Mouse (Mus musculus): ENCODE measurements around the gene Trim17.
"Not testable (repeated sequence)": the region's sequence is repeated elsewhere in the genome, so short reads cannot be mapped to it uniquely, and the experiment has no call there.

The Trim17 gene

GRCm38 (mm10) chr11:58947798-58948528, 6.5 kb upstream of the Trim17 start:
- DNase-seq (ENCODE audit: extremely low spot score, low read depth, low spot score), result no peak

DNA sequence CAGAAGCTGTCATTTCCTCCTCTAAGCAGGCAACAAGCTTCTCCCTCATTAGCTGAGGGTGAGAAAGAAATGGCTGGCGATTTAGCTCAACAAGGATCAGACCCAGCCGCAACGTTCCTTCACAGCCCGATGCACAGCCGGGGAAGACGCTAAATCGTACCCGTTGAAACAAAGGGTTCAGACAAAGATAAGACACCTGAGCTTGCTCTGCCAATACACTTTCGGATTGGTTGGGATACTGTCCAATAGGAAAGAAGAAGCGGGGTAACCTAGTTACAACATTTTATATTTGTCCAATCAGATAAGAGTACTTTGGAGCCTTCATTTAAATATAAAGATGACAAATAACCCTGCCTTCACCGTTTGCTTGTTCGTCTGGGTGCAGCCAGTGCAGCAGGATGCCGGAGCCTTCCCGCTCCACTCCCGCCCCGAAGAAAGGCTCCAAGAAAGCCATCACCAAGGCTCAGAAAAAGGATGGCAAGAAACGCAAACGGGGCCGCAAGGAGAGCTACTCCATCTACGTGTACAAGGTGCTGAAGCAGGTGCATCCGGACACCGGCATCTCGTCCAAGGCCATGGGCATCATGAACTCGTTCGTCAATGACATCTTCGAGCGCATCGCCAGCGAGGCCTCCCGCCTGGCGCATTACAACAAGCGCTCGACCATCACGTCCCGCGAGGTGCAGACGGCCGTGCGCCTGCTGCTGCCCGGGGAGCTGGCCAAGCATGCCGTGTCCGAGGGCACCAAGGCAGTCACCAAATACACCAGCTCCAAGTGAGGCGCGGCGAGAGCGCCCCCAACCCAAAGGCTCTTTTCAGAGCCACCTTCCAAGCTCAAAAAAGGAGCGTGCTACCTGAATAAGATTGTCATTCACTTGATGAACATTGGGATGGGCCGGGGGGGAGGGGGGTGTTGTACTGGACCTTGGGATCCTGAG, 5.7 kb upstream of the Trim17 start, which contains the start of gene Hist3h2ba:
Hist3h2ba (plus strand) TSS at position 379 of the 938 bp plus-strand sequence.
- DNase-seq (ENCODE audit: extremely low spot score, low read depth, low spot score), result no peak

GRCm38 (mm10) chr11:58949480-58950431, 4.7 kb upstream of the Trim17 start:
- no peak for DNase-seq (ENCODE audit: extremely low spot score, low read depth, low spot score)

GRCm38 (mm10) chr11:58951210-58951609, 3.3 kb upstream of the Trim17 start:
- no peak for DNase-seq (ENCODE audit: extremely low spot score, low read depth, low spot score)

- DNase-seq (ENCODE audit: extremely low spot score, low read depth, low spot score), result no peak
Measured at GRCm38 (mm10) chr11:58953351-58954169, 925 bp upstream of the Trim17 start.

- not testable (repeated sequence) for DNase-seq (ENCODE audit: extremely low spot score, low read depth, low spot score)
Measured at GRCm38 (mm10) chr11:58954170-58954419, 390 bp upstream of the Trim17 start.

- DNase-seq (ENCODE audit: extremely low spot score, low read depth, low spot score), result no peak
Measured at GRCm38 (mm10) chr11:58955143-58955867, 820 bp downstream of the Trim17 start.

DNA sequence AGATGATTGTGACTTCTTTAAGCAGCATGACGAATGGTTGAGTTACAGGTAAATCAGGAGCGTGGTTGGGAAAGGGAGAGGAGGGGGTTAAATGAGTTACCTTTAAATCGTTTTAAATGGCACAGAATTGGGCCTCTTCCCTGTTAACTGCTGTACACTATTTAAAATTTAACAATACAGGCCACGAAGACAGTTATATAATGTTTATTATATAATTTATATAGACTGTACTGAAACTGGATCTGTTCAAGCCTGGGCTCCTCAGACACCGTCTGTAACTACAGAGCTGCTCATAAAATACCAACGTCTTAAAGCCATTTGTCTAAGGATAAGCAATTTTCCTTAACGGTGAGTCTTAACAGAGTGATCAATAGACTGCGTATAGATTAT, 1.4 kb downstream of the Trim17 start:
- no peak for DNase-seq (ENCODE audit: extremely low spot score, low read depth, low spot score)

- no peak for DNase-seq (ENCODE audit: extremely low spot score, low read depth, low spot score)
Measured at GRCm38 (mm10) chr11:58957226-58957914, 2.9 kb downstream of the Trim17 start.

GRCm38 (mm10) chr11:58958536-58958935, 4.1 kb downstream of the Trim17 start:
- no peak for DNase-seq (ENCODE audit: extremely low spot score, low read depth, low spot score)

- DNase-seq (ENCODE audit: extremely low spot score, low read depth, low spot score), result no peak
Measured at GRCm38 (mm10) chr11:58959186-58959825, 4.8 kb downstream of the Trim17 start.

DNA sequence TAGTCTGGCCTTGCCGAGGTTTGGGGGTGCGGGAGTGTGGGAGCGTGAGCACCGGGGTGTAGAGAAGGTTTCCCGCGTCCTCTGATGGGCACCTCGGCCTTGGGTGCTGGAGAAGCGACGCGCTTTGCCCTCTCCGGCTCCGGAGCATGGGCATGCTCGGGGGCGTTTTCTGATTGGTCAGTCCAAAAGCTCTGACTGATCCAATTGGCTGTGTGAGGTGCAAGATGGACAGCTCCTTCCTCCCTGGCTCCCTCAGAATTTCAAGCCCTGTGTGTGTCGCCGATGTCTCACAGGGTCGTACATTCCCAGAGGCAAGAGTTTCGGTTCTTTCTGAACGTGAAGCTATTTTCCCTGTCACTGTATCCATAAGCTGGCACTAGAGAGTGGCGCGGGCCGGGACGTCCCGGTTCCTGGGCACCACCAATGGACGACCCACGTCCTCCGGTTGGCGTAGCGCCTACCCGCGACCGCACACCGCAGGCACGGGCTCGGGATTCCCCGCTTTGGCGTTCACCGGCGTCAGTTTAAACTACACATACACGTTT, 5.5 kb downstream of the Trim17 start:
- no peak for DNase-seq (ENCODE audit: extremely low spot score, low read depth, low spot score)

DNA sequence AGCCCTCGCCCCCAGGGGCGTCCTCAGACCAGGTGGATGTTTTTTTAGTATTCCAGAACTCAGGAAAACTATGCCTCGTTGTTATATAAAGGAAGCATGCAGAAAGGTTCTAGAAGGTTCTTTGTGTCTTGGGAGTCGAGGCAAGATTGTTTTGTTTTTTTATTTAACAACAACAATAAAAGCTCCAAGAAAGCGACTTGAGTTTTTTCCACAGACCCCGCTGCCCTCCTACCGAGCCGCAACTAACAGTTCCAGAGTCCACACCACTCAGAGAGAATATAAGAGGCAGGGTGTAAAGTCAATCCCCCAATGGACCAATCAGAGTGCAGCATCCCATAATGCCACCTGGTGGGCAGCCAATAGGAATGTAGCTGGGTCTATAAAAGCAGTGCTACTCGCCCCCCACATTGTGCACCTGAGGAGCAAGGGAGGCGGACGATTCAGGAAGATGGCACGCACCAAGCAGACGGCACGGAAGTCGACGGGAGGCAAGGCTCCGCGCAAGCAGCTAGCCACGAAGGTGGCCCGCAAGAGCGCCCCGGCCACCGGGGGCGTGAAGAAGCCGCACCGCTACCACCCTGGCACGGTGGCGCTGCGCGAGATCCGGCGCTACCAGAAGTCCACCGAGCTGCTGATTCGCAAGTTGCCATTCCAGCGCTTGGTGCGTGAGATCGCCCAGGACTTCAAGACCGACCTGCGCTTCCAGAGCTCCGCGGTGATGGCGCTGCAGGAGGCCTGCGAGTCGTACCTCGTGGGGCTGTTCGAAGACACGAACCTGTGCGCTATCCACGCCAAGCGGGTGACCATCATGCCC, 7.1 kb downstream of the Trim17 start:
- DNase-seq (ENCODE audit: extremely low spot score, low read depth, low spot score), result no peak

DNA sequence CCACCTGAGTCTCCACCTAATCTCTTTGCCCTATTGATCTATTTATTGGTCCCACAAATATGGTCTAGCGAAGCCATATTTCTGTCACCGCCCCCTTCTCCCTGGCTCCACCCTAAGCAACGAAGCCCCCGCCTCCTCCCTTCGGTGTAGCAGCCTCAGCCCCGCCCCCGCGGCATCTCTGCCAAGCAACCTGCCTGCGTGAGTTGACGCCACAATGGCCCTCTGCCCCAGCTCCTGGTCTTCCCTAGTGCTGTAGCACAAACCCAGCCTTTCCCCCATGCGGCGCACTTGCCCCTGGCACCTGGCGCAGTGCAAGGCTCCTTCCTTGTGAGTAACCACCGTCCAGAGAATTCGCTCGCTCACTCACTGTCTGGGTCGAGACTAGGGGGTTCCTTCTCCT, 9.1 kb downstream of the Trim17 start:
- no peak for DNase-seq (ENCODE audit: extremely low spot score, low read depth, low spot score)

- no peak for DNase-seq (ENCODE audit: extremely low spot score, low read depth, low spot score)
Measured at GRCm38 (mm10) chr11:58964216-58964615, 9.7 kb downstream of the Trim17 start.

DNA sequence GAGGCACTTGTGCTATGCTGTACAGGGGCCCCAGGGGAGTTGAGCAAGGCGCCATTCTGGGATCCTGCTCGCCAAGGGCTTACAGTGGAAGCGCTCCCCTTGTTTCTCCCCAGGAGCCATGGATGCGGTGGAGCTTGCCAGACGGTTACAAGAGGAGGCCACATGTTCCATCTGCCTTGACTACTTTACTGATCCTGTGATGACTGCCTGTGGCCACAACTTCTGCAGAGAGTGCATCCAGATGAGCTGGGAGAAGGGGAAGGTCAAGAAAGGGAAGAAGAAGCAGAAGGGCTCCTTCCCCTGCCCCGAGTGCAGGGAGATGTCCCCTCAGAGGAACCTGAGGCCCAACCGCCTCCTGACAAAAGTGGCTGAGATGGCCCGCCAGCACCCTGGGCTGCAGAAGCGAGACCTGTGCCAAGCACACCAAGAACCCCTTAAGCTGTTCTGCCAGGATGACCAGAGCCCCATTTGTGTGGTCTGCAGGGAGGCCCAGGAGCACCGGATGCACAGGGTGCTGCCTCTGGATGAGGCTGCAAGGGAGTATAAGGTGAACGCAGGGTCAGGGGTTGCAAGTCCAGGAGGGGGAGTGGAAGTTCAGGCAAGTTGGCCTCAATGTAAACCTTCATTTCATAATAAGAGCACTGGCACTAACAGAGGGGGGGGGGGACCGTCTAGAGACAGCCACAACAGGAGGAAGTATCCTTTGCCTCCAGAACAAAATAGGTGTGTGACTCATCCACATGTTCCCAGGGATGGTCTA, 10.7 kb downstream of the Trim17 start:
- no peak for DNase-seq (ENCODE audit: extremely low spot score, low read depth, low spot score)

DNA sequence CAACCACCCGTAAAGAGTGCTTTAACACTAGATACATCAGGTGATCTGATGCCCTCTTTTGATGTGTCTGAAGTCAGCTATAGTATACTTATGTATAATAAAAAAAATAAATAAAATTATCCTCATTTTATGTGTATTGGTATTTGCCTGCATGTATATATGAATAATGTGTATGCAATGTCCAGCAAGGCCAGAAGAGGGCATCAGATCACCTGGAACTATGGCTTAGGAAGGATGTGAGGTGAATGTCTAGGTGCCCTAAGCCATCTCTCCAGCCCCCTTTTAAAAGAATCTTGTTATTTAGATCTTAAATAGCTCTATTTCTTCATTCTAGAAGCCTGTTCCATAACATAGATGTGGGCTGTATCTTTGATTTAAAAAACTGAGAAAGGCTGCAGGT, 12.9 kb downstream of the Trim17 start:
- DNase-seq (ENCODE audit: extremely low spot score, low read depth, low spot score), result no peak
